9 mouse cellular contexts compared by ENCODE assay signal in the genomic region with DNA sequence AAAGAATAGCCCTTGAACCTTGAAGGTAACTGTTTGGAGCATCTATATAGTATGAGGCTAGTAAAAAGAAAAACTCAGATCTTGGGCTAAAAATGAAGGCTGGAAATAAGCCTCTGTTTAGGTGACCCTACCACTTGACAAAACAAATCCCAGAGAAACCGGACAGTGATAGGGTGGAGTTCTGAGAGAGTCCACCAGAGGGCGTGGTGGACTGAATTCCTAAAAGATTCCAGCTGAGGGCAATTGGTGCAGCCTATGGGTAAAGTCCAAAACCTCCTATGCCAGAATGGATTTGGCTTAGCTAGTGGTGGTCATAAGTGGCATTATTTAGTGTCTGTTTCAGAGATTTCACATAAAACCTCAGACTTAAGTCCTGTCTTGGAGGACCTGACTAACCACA. TPM values are rescaled to one million over a fixed set of nuclear protein-coding genes. Genes with fewer than 3 reads are reported as not detected.
DNase-seq lines count a peak whose midpoint lies in the region; ATAC-seq and TF ChIP-seq lines count a peak whose summit lies in the region.
"Had no signal": no experiment of that assay in that cellular context is flagged by ENCODE, and none has a peak within 500 bp of the region (broad histone marks: within the 10 kb centered on the region; RNA-seq: fewer than 3 reads in every experiment).

No protein-coding gene starts in this region.

- H3K27ac ChIP-seq in hindbrain, postnatal 0 days, result no peak overlapping the region

- TF ChIP-seq CTCF in hindbrain, postnatal 0 days (IDR thresholded peaks at IDR 0.05; ENCODE audit: low read depth), result peak; percentile 79

- H3K4me1 ChIP-seq in hindbrain, postnatal 0 days (ENCODE audit: insufficient read depth, low read length), result peaks cover 4% of the 10 kb centered on the region; the same call in 1 of the 2 replicates

- DNase-seq in gastrocnemius, postnatal 10 days, result peak; percentile 8
- DNase-seq in gastrocnemius, postnatal 36 days, result no peak
- DNase-seq in right cerebral cortex, adult 2 months (ENCODE audit: low spot score in 2 of 2), result peak; percentile 54 to 56
- DNase-seq in right cerebral cortex, postnatal 36 days (ENCODE audit: low spot score in 2 of 2), result no peak
- peak; percentile 9 for DNase-seq in c-Kit-positive CD71-positive TER-119-negative erythroid progenitor cells, embryonic 14.5 days (ENCODE audit: low read depth)
- DNase-seq in hindbrain, postnatal 0 days (ENCODE audit: low spot score), result peak; percentile 73
- DNase-seq in neural tube, embryonic 10.5 days (ENCODE audit: extremely low spot score, low spot score), result peak; percentile 58
- no peak for DNase-seq in natural killer cell, adult 2 months (ENCODE audit: low spot score in 2 of 2)

- no peak overlapping the region for H3K4me3 ChIP-seq in hindbrain, postnatal 0 days (ENCODE audit: low read length)

- no peak overlapping the region for H3K9ac ChIP-seq in hindbrain, postnatal 0 days (replicated peaks; ENCODE audit: low read length)

- WGBS in hindbrain, postnatal 0 days, result 22% methylated on average over 2 of the region's 2 CpGs

- no peak overlapping the region for H3K4me2 ChIP-seq in hindbrain, postnatal 0 days (ENCODE audit: low read depth, low read length)

- no peaks in the 10 kb centered on the region for H3K27me3 ChIP-seq in hindbrain, postnatal 0 days (ENCODE audit: insufficient read depth, low read length)

- no peak for ATAC-seq in hindbrain, postnatal 0 days

- H3K36me3 ChIP-seq in hindbrain, postnatal 0 days (ENCODE audit: insufficient read depth, low read length), result no peaks in the 10 kb centered on the region

- intact Hi-C loops in gastrocnemius, postnatal 36 days (cut with DNase I), result no loop called here

- no peaks in the 10 kb centered on the region for H3K9me3 ChIP-seq in hindbrain, postnatal 0 days (ENCODE audit: low read length)

RNA-seq across cellular contexts. Expression of gene Glra1, which starts 36.9 kb away (rescaled TPM):
- total RNA-seq in gastrocnemius, postnatal 10 days (2021), result not detected
- not detected for total RNA-seq in gastrocnemius, postnatal 36 days (2021)
- total RNA-seq in hindbrain, postnatal 0 days (2014; rRNA removed), result 11.7 and 15.7 TPM in 2 replicates
- 2.8 TPM in 2 replicates for polyA plus RNA-seq in hindbrain, postnatal 0 days (2015; fragmentation: Nextera tagmentation; extraction: Ambion mirVana)
- total RNA-seq: heart, postnatal 36 days had no signal

Comparison
In these comparisons a context has a peak if more than half of its experiments do, and no peak if none do; other contexts are left out.
1. DNase-seq: peak in gastrocnemius, postnatal 10 days (single experiment), right cerebral cortex, adult 2 months (2 of 2), c-Kit-positive CD71-positive TER-119-negative erythroid progenitor cells, embryonic 14.5 days (single experiment), hindbrain, postnatal 0 days (single experiment) and neural tube, embryonic 10.5 days (single experiment); none in gastrocnemius, postnatal 36 days (0 of 2), right cerebral cortex, postnatal 36 days (0 of 2) and natural killer cell, adult 2 months (0 of 2).
2. RNA of gene Glra1, which starts 36.9 kb away (total RNA-seq): 11.7 to 15.7 TPM in hindbrain, postnatal 0 days; not detected in gastrocnemius, postnatal 10 days and not detected in gastrocnemius, postnatal 36 days; every median in the first group is over 10 times any median in the second.